Mouse (Mus musculus) spleen, embryonic (tissue): ENCODE data around the gene Ngly1.

Experiments used
- CTCF ChIA-PET: fragments of 350-600 bp; sonication (Branson Sonifier 250); formaldehyde crosslinking; loops from one replicate; lab custom pipeline; 2022; lab: Charles Lee

Ngly1 gene

GRCm38 (mm10) chr14:16328531-16328930 lies 79.5 kb downstream of the Ngly1 start:
- CTCF ChIA-PET, result no interaction called here

GRCm38 (mm10) chr14:16328959-16329480 lies 79.9 kb downstream of the Ngly1 start:
- CTCF ChIA-PET, result no interaction called here

DNA sequence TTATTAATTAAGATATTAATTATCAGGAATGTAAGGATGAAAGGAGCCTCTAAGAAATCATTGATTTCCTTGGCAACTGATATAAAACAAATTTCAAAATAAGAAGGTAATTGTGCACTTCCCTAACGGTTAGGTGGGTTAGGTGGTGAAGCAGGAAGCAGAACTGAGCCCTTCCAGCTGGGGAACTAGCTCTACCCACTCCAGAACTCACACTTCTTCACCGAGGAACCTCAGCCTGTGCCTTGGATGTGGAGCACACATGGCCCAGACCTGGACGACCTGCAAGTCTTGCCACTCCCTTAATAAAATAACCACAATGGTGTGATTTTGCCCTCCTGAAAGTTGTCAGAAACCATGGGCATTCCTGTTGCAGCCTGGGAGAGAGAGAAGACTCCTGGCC lies 80.7 kb downstream of the Ngly1 start:
- CTCF ChIA-PET, result no interaction called here

- CTCF ChIA-PET, result no interaction called here
Observed at GRCm38 (mm10) chr14:16334260-16334659, 85.2 kb downstream of the Ngly1 start.

DNA sequence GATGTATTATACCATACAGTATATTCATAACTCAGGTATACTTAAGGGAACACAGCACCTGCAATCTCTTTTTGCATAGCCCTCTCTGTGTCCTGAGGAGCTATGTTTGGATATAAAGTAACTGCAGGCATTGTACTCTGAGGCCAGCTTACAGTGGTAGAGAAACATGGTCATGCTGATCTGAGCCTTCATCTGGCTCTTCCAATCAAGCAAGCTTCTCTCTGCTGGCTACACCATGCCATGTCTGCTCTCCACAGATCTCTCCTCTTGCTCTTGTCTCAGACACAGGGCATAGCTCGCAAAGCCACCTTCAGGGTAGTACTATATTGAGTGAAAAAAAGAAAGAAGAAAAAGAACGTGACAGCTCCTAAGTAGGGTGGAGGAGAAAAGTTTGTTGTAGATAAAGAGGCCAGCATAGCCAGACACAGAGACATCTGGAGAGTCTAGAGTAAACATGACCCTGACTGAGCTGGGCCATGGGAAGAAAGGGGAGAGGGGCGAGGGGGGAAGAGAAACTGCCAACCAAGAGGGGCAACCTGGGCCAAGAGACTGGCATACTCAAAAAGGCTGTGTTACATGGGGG lies 86.8 kb downstream of the Ngly1 start:
- CTCF ChIA-PET, result no interaction called here

DNA sequence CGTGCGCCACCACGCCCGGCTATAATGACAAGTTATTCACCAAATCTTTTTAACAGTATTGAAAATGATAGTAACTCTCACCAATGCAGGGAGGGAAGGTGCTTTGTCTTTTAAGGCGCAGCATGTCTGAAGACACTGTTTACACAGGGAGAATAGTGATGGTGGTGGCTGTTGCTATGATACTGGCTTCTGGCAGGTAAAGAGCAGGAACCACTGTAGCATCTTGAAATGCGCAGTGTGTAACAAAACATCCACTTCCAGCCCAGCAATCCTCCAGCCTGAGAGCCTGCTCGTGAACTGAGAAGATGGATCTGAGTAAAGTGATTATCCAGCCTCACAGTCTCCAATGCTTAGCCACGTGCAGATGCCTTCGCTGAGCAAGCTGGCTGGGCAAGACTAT lies 98.4 kb downstream of the Ngly1 start:
- CTCF ChIA-PET, result no interaction called here

DNA sequence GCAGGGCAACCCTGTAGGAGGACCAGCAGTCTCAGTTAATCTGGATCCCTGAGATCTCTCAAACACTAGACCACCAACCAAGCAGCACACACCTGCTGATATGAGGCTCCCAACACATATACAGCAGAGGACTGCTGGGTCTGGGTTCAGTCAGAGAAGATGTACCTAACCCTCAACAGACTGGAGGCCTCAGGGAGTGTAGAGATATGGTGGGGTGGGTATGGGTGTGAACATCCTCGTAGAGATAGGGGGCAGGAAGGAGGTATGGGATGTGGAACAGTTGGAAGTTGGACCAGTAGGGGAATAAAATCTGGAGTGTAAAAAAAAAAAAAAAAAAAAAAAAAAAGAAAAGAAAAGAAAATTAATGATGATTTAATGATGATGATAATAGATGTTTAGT lies 110.6 kb downstream of the Ngly1 start:
- CTCF ChIA-PET, result no interaction called here
